Mouse (Mus musculus): Measurements from ENCODE around the gene Krtap6-2.

Krtap6-2 gene

GRCm38 (mm10) chr16:89420011-89420410 lies at the start of gene Krtap6-2:
Krtap6-2 (minus strand) TSS chr16:89420111.
- DNase-seq (ENCODE audit: low spot score): no peak

GRCm38 (mm10) chr16:89461189-89461588 lies 41.3 kb upstream of the Krtap6-2 start:
- no peak for DNase-seq (ENCODE audit: low spot score)

DNA sequence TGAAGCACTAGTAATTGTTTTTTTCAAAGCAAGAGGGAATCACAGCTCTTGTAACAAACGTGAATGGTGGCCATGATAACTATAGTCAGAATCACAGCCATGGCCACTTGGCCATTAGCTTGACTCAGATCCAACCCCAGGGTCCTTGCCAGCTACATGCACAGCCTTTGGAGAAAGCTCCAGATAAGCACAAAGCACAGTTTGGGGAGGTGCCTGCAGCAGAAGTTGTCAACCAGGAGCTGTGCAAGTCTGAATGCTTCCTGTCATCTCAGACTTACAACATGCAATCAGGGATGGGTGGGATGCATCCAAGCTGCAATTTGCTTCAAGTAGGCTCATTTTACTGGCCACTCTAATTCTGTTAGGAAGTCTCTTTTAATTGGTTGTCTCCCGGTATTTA lies 9.7 kb upstream of the Krtap6-2 start:
- no peak for DNase-seq (ENCODE audit: low spot score)

DNA sequence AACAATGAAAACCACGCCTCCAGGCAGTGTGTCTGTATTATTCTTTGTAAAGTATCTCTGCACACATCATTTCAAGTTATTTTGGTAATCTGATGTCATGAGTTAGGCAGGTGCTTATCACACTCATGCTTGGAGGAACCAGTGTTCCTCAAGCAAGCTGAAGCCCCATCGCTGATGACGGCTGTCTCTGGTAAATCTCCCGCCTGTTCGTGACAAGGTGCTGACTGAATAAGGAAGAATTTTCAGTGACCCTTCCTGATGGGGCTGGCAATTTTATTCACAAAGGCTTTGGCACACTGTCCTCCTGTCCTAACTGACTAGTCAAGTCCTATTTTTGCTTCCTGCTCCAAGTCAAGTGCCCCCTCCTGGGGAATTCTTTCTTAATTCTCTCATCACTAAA lies 5.4 kb upstream of the Krtap6-2 start:
- no peak for DNase-seq (ENCODE audit: low spot score)

DNA sequence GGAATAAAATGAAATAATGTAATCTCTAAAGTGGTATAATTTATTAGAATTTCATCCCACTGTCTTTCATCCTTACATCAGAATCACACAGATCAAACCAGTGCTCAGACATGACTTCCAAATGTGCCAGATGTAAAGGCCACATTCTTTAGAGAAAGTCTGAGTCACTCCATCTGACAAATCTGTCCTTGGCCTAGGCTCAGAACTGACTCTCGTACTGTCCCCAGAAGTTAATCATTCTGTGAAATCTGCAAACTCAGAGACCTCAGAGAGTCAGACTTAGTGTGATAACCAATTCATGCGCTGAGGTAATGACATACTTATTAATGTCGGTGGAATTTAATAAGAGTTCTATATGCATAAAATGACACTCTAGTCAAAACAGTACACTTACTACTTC lies 3.6 kb downstream of the Krtap6-2 start:
- no peak for DNase-seq (ENCODE audit: low spot score)

- DNase-seq (ENCODE audit: low spot score): no peak
These were observed 9.4 kb downstream of the Krtap6-2 start for GRCm38 (mm10) chr16:89410345-89411068.

GRCm38 (mm10) chr16:89403768-89404167 lies 16.1 kb downstream of the Krtap6-2 start, which contains the start of gene Krtap21-1:
Krtap21-1 (minus strand) TSS chr16:89403868.
- no peak for DNase-seq (ENCODE audit: low spot score)

DNA sequence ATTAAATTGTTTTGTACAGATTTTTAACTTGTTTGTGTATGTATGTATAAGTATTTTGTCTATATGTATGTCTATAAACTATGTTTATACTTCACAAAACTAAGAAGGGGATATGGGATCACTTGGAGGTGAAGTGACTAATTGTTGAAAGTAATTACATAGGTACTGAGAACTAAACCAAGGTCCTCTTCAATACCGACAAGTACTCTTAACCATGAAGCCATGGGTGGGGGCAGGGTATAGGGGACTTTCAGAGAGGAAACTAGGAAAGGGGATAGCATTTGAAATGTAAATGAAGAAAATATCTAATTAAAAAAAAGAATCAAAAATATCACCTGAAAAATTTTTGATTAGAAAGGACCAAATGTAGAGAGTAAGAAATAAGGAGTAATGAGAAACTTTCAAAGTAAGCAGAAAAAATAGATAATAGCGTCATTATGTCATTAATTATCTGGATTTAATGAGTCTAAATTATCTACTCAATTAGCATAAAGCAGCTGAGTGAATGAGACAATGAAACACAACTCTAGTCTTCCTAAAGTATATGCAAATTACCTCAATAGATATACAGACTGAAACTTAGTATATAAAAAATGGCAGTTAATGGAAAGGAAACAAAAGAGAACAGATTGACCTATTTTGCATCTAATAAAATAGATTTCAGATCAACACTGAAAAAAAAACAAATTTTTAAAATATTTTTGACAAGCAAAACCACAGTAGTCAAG lies 47.0 kb downstream of the Krtap6-2 start:
- no peak for DNase-seq (ENCODE audit: low spot score)
